Mouse (Mus musculus) myocyte (in vitro differentiated cells): ENCODE data around the gene Srp72. TPM values are rescaled to one million over a fixed set of nuclear protein-coding genes. Genes with fewer than 3 reads are reported as not detected.

Experiments used
- H3K27me3 ChIP-seq: one replicate; pipeline ENCODE4 v1.6.1; 2011; ENCODE audit not compliant: control insufficient read depth, insufficient read depth, insufficient read length
- H3K36me3 ChIP-seq: one replicate; pipeline ENCODE4 v1.6.1; 2011; ENCODE audit not compliant: control insufficient read depth, insufficient read depth
- H3K4me2 ChIP-seq: one replicate; pipeline ENCODE4 v1.6.1; 2011; ENCODE audit warnings: low read depth, control low read depth
- H3K4me3 ChIP-seq: one replicate; pipeline ENCODE4 v1.5.1; 2011; ENCODE audit warnings: mild to moderate bottlenecking, control low read depth, moderate library complexity
- H3K79me2 ChIP-seq: one replicate; pipeline ENCODE4 v1.6.1; 2011; ENCODE audit not compliant: control insufficient read depth, insufficient read depth
- H3ac ChIP-seq: one replicate; pipeline ENCODE4 v1.6.1; 2011; ENCODE audit not compliant: control insufficient read depth, insufficient read length
- CEBPB ChIP-seq: IDR thresholded peaks from 2 replicates; pipeline ENCODE4 v1.6.1; 2011; ENCODE audit warnings: mild to moderate bottlenecking, moderate library complexity; ENCODE audit not compliant: poor library complexity, insufficient read depth, severe bottlenecking
- E2F4 ChIP-seq: IDR thresholded peaks from one replicate; pipeline ENCODE4 v1.6.1; 2011; ENCODE audit warnings: mild to moderate bottlenecking, control low read depth, moderate library complexity; ENCODE audit not compliant: insufficient read depth
- MAX ChIP-seq: IDR thresholded peaks from one replicate; pipeline ENCODE4 v1.6.1; 2011; ENCODE audit warnings: low read depth, mild to moderate bottlenecking, control low read depth
- MYOD1 ChIP-seq, 3 experiments: IDR thresholded peaks; one replicate each; pipeline ENCODE4 v1.6.1; 2011; ENCODE audit warnings: control low read depth in 2 of 3, low read depth in 2 of 3, mild to moderate bottlenecking in 2 of 3, moderate library complexity in 1 of 3; ENCODE audit not compliant: insufficient read length in 2 of 3, control insufficient read depth in 1 of 3
- MYOG ChIP-seq, 3 experiments: IDR thresholded peaks; one replicate each; pipeline ENCODE4 v1.6.1; 2011; ENCODE audit warnings: control low read depth in 2 of 3, low read depth in 2 of 3, mild to moderate bottlenecking in 2 of 3; ENCODE audit not compliant: insufficient read length in 2 of 3, control insufficient read depth in 1 of 3, insufficient read depth in 1 of 3
- POLR2A ChIP-seq: IDR thresholded peaks from one replicate; pipeline ENCODE4 v1.6.1; 2011; ENCODE audit warnings: low read depth, mild to moderate bottlenecking, control low read depth, moderate library complexity; ENCODE audit not compliant: insufficient read length
- TCF12 ChIP-seq: IDR thresholded peaks from one replicate; pipeline ENCODE4 v1.6.1; 2011; ENCODE audit warnings: mild to moderate bottlenecking, control low read depth; ENCODE audit not compliant: poor library complexity, insufficient read depth, severe bottlenecking
- TCF3 ChIP-seq: IDR thresholded peaks from one replicate; pipeline ENCODE4 v1.6.1; 2011; ENCODE audit warnings: low read depth, control low read depth; ENCODE audit not compliant: insufficient read length
- USF1 ChIP-seq: IDR thresholded peaks from one replicate; pipeline ENCODE4 v1.6.1; 2011; ENCODE audit warnings: low read depth, mild to moderate bottlenecking, control low read depth, moderate library complexity
- polyA plus RNA-seq: library from polyadenylated mRNA; unstranded; fragments of >200 nt; fragmentation: generic; extraction: Trizol; gene quantifications from one replicate; pipeline ENCODE4 v1.2.1, GENCODE M21; 2012; ENCODE audit warnings: missing spikeins

The Srp72 gene
- polyA plus RNA-seq, 1 experiment = 54.2 TPM

DNA sequence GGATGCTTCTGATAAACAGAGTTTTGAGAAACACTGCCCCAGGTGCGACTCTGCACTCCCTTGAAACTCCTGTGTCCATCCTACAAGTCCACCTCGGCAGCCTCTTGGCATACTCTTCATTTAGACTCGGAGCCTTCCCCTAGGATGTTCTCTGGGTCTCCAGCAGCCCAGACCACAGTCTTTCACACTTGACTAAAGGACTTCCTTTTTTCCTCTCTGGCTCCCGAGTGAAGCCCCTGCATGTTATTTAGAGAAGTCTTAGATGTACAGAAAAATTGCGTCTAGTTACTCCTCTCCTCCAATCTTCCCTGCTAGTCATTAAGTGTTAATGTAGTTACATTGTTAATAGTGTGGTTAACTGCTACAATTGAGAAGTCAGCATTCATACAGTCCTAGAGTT, 69.9 kb downstream of the Srp72 start:
- Histone ChIP-seq H3K79me2 (no peaks in the 10 kb centered on the region), H3K4me3 (no peak overlapping the region), H3ac (no peak overlapping the region), H3K27me3 (peaks cover 28% of the 10 kb centered on the region), H3K36me3 (no peaks in the 10 kb centered on the region), H3K4me2 (no peak overlapping the region)
- TF ChIP-seq POLR2A (no peak), MAX (no peak), TCF3 (no peak), MYOG (IDR thresholded peaks at IDR 0.05; ENCODE audit: control insufficient read depth in 1 of 3, insufficient read depth in 1 of 3, insufficient read length in 2 of 3, low read depth in 2 of 3) (no peak), E2F4 (no peak), CEBPB (no peak), USF1 (no peak), MYOD1 (IDR thresholded peaks at IDR 0.05; ENCODE audit: control insufficient read depth in 1 of 3, insufficient read length in 2 of 3, low read depth in 2 of 3) (no peak), TCF12 (no peak)

Other genes with a start within 250 kb of the Srp72 start
- 6.1 TPM for gene Aasdh, start 69.2 kb upstream of the Srp72 start, polyA plus RNA-seq
- 69.9 TPM for gene Paics, start 23.4 kb upstream of the Srp72 start, polyA plus RNA-seq
- gene Ppat, start 23.1 kb upstream of the Srp72 start, polyA plus RNA-seq = 6.9 TPM
- not detected for gene Arl9, start 29.4 kb downstream of the Srp72 start, polyA plus RNA-seq
- gene Thegl, start 41.3 kb downstream of the Srp72 start, polyA plus RNA-seq = not detected
- gene Hopx, start 140.4 kb downstream of the Srp72 start, polyA plus RNA-seq = 0.68 TPM
- gene Spink2, start 236.8 kb downstream of the Srp72 start, polyA plus RNA-seq = not detected